Mouse (Mus musculus) bone marrow macrophage, adult 2 months (primary cell): ENCODE results near the gene Gnb5.

Experiments used
- CTCF ChIP-seq: IDR thresholded peaks from 2 replicates; pipeline ENCODE4 v1.5.1; 2012; ENCODE audit warnings: low read depth, mild to moderate bottlenecking, low read length, moderate library complexity
- POLR2A ChIP-seq: IDR thresholded peaks from 2 replicates; pipeline ENCODE4 v1.6.1; 2012; ENCODE audit warnings: mild to moderate bottlenecking, low read depth, low read length, borderline replicate concordance

DNA sequence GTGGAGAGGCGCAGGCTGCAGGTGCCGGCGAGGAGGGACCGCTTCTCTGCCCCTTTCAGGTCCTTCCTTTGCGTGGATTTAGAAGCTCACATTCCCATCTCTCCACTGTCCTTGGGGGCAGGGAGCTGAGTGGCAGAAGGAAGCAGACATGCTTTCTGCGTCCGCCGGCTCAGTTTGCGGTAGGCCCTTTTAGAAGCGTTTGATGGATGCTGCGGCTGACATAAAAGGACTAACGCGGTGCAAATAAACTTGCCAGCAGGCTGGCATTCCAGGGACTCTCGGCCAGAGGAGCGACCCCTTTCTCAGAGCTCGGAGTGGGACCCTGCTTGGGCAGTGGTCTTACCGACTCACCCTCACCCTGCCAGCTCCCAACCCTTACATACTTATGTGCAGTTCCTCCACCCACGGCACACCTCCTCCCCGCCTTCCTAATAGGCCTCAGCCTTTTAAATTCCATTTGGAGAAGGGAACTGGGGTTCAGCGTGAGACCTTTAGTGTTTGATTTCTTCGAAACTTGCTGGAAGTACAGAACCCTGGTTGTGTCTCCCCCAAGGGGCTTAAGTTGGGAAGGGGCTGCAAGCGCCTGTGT, 8.5 kb downstream of the Gnb5 start:
- TF ChIP-seq POLR2A (no peak), CTCF (no peak)
